Mouse (Mus musculus): Measurements from ENCODE around the gene Manf. TPM values are rescaled to one million over a fixed set of nuclear protein-coding genes. Genes with fewer than 3 reads are reported as not detected.

Gene Manf
- polyA plus RNA-seq, 1 experiment from 2014 or later = 165 TPM

GRCm38 (mm10) chr9:106876666-106877065, 15.1 kb downstream of the Manf start:
- peaks cover 47% of the 10 kb centered on the region for H3K36me3 ChIP-seq (ENCODE audit: control insufficient read depth, insufficient read depth, low read length)
- 79% methylated on average over 3 of the region's 3 CpGs for WGBS

GRCm38 (mm10) chr9:106874216-106874615, 17.6 kb downstream of the Manf start:
- no peak for ATAC-seq (ENCODE audit: low read depth)
- Histone ChIP-seq H3K4me1 (ENCODE audit: control insufficient read depth, insufficient read depth, low read length) (no peaks in the 10 kb centered on the region), H3K27ac (ENCODE audit: low read depth, low read length) (no peak overlapping the region), H3K27me3 (ENCODE audit: control insufficient read depth, insufficient read depth, low read length) (no peaks in the 10 kb centered on the region), H3K36me3 (ENCODE audit: control insufficient read depth, insufficient read depth, low read length) (peaks cover 39% of the 10 kb centered on the region), H3K9ac (replicated peaks; ENCODE audit: low read depth, low read length) (no peak overlapping the region), H3K4me3 (ENCODE audit: low read depth, low read length) (no peak overlapping the region), H3K9me3 (ENCODE audit: control insufficient read depth, low read length) (no peaks in the 10 kb centered on the region), H3K4me2 (ENCODE audit: low read depth, low read length) (no peak overlapping the region)
- WGBS = 83% methylated on average over 5 of the region's 5 CpGs

More at GRCm38 (mm10) chr9:106876666-106877065, 15.1 kb downstream of the Manf start:
- H3K4me3 ChIP-seq (ENCODE audit: low read depth, low read length) = no peak overlapping the region
- no peaks in the 10 kb centered on the region for H3K27me3 ChIP-seq (ENCODE audit: control insufficient read depth, insufficient read depth, low read length)
- H3K9me3 ChIP-seq (ENCODE audit: control insufficient read depth, low read length) = no peaks in the 10 kb centered on the region
- H3K9ac ChIP-seq (replicated peaks; ENCODE audit: low read depth, low read length) = no peak overlapping the region
- H3K4me2 ChIP-seq (ENCODE audit: low read depth, low read length) = no peak overlapping the region
- ATAC-seq (ENCODE audit: low read depth) = no peak
- H3K4me1 ChIP-seq (ENCODE audit: control insufficient read depth, insufficient read depth, low read length) = no peaks in the 10 kb centered on the region
- H3K27ac ChIP-seq (ENCODE audit: low read depth, low read length) = no peak overlapping the region

- Histone ChIP-seq H3K4me1 (ENCODE audit: control insufficient read depth, insufficient read depth, low read length) (no peaks in the 10 kb centered on the region), H3K9me3 (ENCODE audit: control insufficient read depth, low read length) (no peaks in the 10 kb centered on the region), H3K9ac (replicated peaks; ENCODE audit: low read depth, low read length) (no peak overlapping the region), H3K27ac (ENCODE audit: low read depth, low read length) (no peak overlapping the region), H3K36me3 (ENCODE audit: control insufficient read depth, insufficient read depth, low read length) (peaks cover 56% of the 10 kb centered on the region), H3K27me3 (ENCODE audit: control insufficient read depth, insufficient read depth, low read length) (no peaks in the 10 kb centered on the region), H3K4me3 (ENCODE audit: low read depth, low read length) (no peak overlapping the region), H3K4me2 (ENCODE audit: low read depth, low read length) (no peak overlapping the region)
- no peak for ATAC-seq (ENCODE audit: low read depth)
- 92% methylated on average over 11 of the region's 11 CpGs for WGBS
These were observed 33.7 kb downstream of the Manf start for GRCm38 (mm10) chr9:106858036-106858435.

- H3K4me2 ChIP-seq (ENCODE audit: low read depth, low read length) = no peak overlapping the region
- no peak overlapping the region for H3K4me3 ChIP-seq (ENCODE audit: low read depth, low read length)
- H3K27ac ChIP-seq (ENCODE audit: low read depth, low read length) = no peak overlapping the region
- no peaks in the 10 kb centered on the region for H3K27me3 ChIP-seq (ENCODE audit: control insufficient read depth, insufficient read depth, low read length)
- WGBS = 87% methylated on average over 3 of the region's 3 CpGs
- H3K9me3 ChIP-seq (ENCODE audit: control insufficient read depth, low read length) = no peaks in the 10 kb centered on the region
- no peaks in the 10 kb centered on the region for H3K4me1 ChIP-seq (ENCODE audit: control insufficient read depth, insufficient read depth, low read length)
- peaks cover 50% of the 10 kb centered on the region for H3K36me3 ChIP-seq (ENCODE audit: control insufficient read depth, insufficient read depth, low read length)
- ATAC-seq (ENCODE audit: low read depth) = no peak
- no peak overlapping the region for H3K9ac ChIP-seq (replicated peaks; ENCODE audit: low read depth, low read length)
These were observed 35.1 kb downstream of the Manf start for GRCm38 (mm10) chr9:106856664-106857063.

- WGBS = 95% methylated on average over 6 of the region's 6 CpGs
- Histone ChIP-seq H3K4me1 (ENCODE audit: control insufficient read depth, insufficient read depth, low read length) (no peaks in the 10 kb centered on the region), H3K27ac (ENCODE audit: low read depth, low read length) (no peak overlapping the region), H3K27me3 (ENCODE audit: control insufficient read depth, insufficient read depth, low read length) (no peaks in the 10 kb centered on the region), H3K4me3 (ENCODE audit: low read depth, low read length) (no peak overlapping the region), H3K9me3 (ENCODE audit: control insufficient read depth, low read length) (no peaks in the 10 kb centered on the region), H3K36me3 (ENCODE audit: control insufficient read depth, insufficient read depth, low read length) (peaks cover 47% of the 10 kb centered on the region), H3K9ac (replicated peaks; ENCODE audit: low read depth, low read length) (no peak overlapping the region), H3K4me2 (ENCODE audit: low read depth, low read length) (no peak overlapping the region)
- ATAC-seq (ENCODE audit: low read depth) = no peak
These were observed 49.0 kb downstream of the Manf start for GRCm38 (mm10) chr9:106842800-106843199.

GRCm38 (mm10) chr9:106840569-106840968, 51.2 kb downstream of the Manf start:
- no peaks in the 10 kb centered on the region for H3K27me3 ChIP-seq (ENCODE audit: control insufficient read depth, insufficient read depth, low read length)
- H3K4me1 ChIP-seq (ENCODE audit: control insufficient read depth, insufficient read depth, low read length) = no peaks in the 10 kb centered on the region
- no peak overlapping the region for H3K27ac ChIP-seq (ENCODE audit: low read depth, low read length)
- WGBS = 97% methylated on average over 1 of the region's 1 CpGs
- H3K4me3 ChIP-seq (ENCODE audit: low read depth, low read length) = no peak overlapping the region
- H3K9ac ChIP-seq (replicated peaks; ENCODE audit: low read depth, low read length) = no peak overlapping the region
- no peak overlapping the region for H3K4me2 ChIP-seq (ENCODE audit: low read depth, low read length)
- ATAC-seq (ENCODE audit: low read depth) = no peak
- H3K36me3 ChIP-seq (ENCODE audit: control insufficient read depth, insufficient read depth, low read length) = peaks cover 53% of the 10 kb centered on the region
- no peaks in the 10 kb centered on the region for H3K9me3 ChIP-seq (ENCODE audit: control insufficient read depth, low read length)

- Histone ChIP-seq H3K27me3 (ENCODE audit: control insufficient read depth, insufficient read depth, low read length) (no peaks in the 10 kb centered on the region), H3K4me3 (ENCODE audit: low read depth, low read length) (peak overlapping the region; percentile 87), H3K4me1 (ENCODE audit: control insufficient read depth, insufficient read depth, low read length) (0 out of 2 replicates have a peak, but pooled peaks cover 2% of the 10 kb centered on the region), H3K36me3 (ENCODE audit: control insufficient read depth, insufficient read depth, low read length) (no peaks in the 10 kb centered on the region), H3K4me2 (ENCODE audit: low read depth, low read length) (peak overlapping the region; percentile 79), H3K27ac (ENCODE audit: low read depth, low read length) (peak overlapping the region; percentile 94), H3K9me3 (ENCODE audit: control insufficient read depth, low read length) (no peaks in the 10 kb centered on the region), H3K9ac (replicated peaks; ENCODE audit: low read depth, low read length) (peak overlapping the region; percentile 82)
- ATAC-seq (ENCODE audit: low read depth) = peak; percentile 64
- 5% methylated on average over 32 of the region's 32 CpGs for WGBS
These were observed 69.2 kb downstream of the Manf start for GRCm38 (mm10) chr9:106822381-106823104.

GRCm38 (mm10) chr9:106821618-106822380, 70.0 kb downstream of the Manf start, which contains the start of gene Dcaf1:
Dcaf1 (plus strand) TSS chr9:106821874.
- H3K4me2 ChIP-seq (ENCODE audit: low read depth, low read length) = peak within 1 kb of the TSS; percentile 79

More at GRCm38 (mm10) chr9:106821618-106822380, 70.0 kb downstream of the Manf start, which contains the start of gene Dcaf1:
- Histone ChIP-seq H3K9me3 (ENCODE audit: control insufficient read depth, low read length) (no peaks in the 10 kb centered on the region), H3K27me3 (ENCODE audit: control insufficient read depth, insufficient read depth, low read length) (no peaks in the 10 kb centered on the region), H3K9ac (replicated peaks; ENCODE audit: low read depth, low read length) (peak within 1 kb of the TSS; percentile 82), H3K27ac (ENCODE audit: low read depth, low read length) (peak within 1 kb of the TSS; percentile 94), H3K4me3 (ENCODE audit: low read depth, low read length) (peak within 1 kb of the TSS; percentile 87), H3K36me3 (ENCODE audit: control insufficient read depth, insufficient read depth, low read length) (no peaks in the 10 kb centered on the region), H3K4me1 (ENCODE audit: control insufficient read depth, insufficient read depth, low read length) (0 out of 2 replicates have a peak, but pooled peaks cover 2% of the 10 kb centered on the region)
- ATAC-seq (ENCODE audit: low read depth) = peak; percentile 98
- 1% methylated on average over 52 of the region's 71 CpGs for WGBS
